Mouse (Mus musculus): ENCODE data around the gene Pkdcc. TPM values are rescaled to one million over a fixed set of nuclear protein-coding genes. Genes with fewer than 3 reads are reported as not detected.

Pkdcc gene
- polyA plus RNA-seq, 1 experiment from 2014 or later: 28.9 TPM

- H3K36me3 ChIP-seq (ENCODE audit: control insufficient read depth, insufficient read depth, low read length): no peaks in the 10 kb centered on the region
- no peak overlapping the region for H3K4me2 ChIP-seq (replicated peaks; ENCODE audit: low read depth, low read length)
- H3K4me3 ChIP-seq (ENCODE audit: low read depth, low read length): no peak overlapping the region
- H3K9ac ChIP-seq (replicated peaks; ENCODE audit: low read depth, low read length): no peak overlapping the region
- H3K4me1 ChIP-seq (ENCODE audit: control insufficient read depth, insufficient read depth, low read length): peaks cover 4% of the 10 kb centered on the region; the same call in 1 of the 2 replicates
- no peak overlapping the region for H3K27ac ChIP-seq (ENCODE audit: low read length)
- no peak for ATAC-seq (ENCODE audit: insufficient number of reproducible peaks, insufficient read depth, low FRiP score, low read depth)
- 65% methylated on average over 3 of the region's 3 CpGs for WGBS
- no peaks in the 10 kb centered on the region for H3K27me3 ChIP-seq (ENCODE audit: control insufficient read depth, insufficient read depth, low read length)
- no peaks in the 10 kb centered on the region for H3K9me3 ChIP-seq (ENCODE audit: control insufficient read depth, low read depth, low read length)
Measured at GRCm38 (mm10) chr17:83245460-83245859, 30.4 kb downstream of the Pkdcc start.

GRCm38 (mm10) chr17:83246090-83246489, 31.0 kb downstream of the Pkdcc start:
- WGBS: 43% methylated on average over 7 of the region's 7 CpGs
- ATAC-seq (ENCODE audit: insufficient number of reproducible peaks, insufficient read depth, low FRiP score, low read depth): no peak
- Histone ChIP-seq H3K4me1 (ENCODE audit: control insufficient read depth, insufficient read depth, low read length) (peaks cover 10% of the 10 kb centered on the region; the same call in 1 of the 2 replicates), H3K4me2 (replicated peaks; ENCODE audit: low read depth, low read length) (no peak overlapping the region), H3K9me3 (ENCODE audit: control insufficient read depth, low read depth, low read length) (no peaks in the 10 kb centered on the region), H3K27me3 (ENCODE audit: control insufficient read depth, insufficient read depth, low read length) (no peaks in the 10 kb centered on the region), H3K9ac (replicated peaks; ENCODE audit: low read depth, low read length) (no peak overlapping the region), H3K27ac (ENCODE audit: low read length) (no peak overlapping the region), H3K4me3 (ENCODE audit: low read depth, low read length) (no peak overlapping the region), H3K36me3 (ENCODE audit: control insufficient read depth, insufficient read depth, low read length) (no peaks in the 10 kb centered on the region)

DNA sequence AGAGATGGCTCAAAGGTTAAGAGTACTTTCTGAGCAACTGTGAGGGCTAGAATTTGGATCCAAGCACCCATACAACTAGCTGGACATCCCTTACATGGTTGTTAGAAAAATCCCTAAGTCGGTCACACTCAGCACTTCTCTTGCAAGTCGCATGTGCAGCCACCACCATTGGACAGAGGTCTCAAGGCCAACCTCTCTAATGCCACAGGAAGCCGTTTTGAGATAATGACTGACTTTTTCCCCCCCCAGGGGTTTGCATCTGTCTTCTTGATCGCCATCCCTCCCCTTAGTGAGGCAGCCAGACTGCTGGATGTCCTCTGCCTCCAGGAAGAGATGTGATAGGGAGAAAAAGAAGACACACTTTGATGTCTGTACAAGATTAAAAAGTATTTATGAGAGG, 32.1 kb downstream of the Pkdcc start:
- Histone ChIP-seq H3K4me3 (ENCODE audit: low read depth, low read length) (no peak overlapping the region), H3K27me3 (ENCODE audit: control insufficient read depth, insufficient read depth, low read length) (no peaks in the 10 kb centered on the region), H3K36me3 (ENCODE audit: control insufficient read depth, insufficient read depth, low read length) (no peaks in the 10 kb centered on the region), H3K4me1 (ENCODE audit: control insufficient read depth, insufficient read depth, low read length) (peaks cover 14% of the 10 kb centered on the region; the same call in 1 of the 2 replicates), H3K27ac (ENCODE audit: low read length) (no peak overlapping the region), H3K9me3 (ENCODE audit: control insufficient read depth, low read depth, low read length) (no peaks in the 10 kb centered on the region), H3K9ac (replicated peaks; ENCODE audit: low read depth, low read length) (no peak overlapping the region), H3K4me2 (replicated peaks; ENCODE audit: low read depth, low read length) (no peak overlapping the region)
- WGBS: 58% methylated on average over 4 of the region's 4 CpGs
- no peak for ATAC-seq (ENCODE audit: insufficient number of reproducible peaks, insufficient read depth, low FRiP score, low read depth)

DNA sequence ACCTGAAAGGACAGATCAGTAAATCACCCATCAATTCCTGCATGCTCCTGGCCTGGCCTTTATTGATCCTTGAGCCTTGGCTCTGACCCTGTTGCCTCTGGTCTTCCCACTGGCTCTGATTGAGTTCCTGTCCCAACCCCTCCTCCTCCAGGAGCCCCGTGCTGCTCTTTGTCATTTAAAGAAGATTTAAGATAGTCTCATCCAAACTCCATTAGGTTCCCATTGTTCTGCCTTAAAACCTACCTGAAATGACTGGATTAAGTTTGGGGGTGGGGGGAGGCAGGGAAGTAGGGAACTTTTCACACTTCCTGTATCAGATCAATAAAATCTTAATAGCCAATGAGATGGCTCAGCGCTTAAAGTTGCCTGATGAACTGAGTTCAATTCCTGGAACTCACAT, 33.4 kb downstream of the Pkdcc start:
- WGBS: 63% methylated on average over 2 of the region's 2 CpGs
- no peaks in the 10 kb centered on the region for H3K9me3 ChIP-seq (ENCODE audit: control insufficient read depth, low read depth, low read length)

DNA sequence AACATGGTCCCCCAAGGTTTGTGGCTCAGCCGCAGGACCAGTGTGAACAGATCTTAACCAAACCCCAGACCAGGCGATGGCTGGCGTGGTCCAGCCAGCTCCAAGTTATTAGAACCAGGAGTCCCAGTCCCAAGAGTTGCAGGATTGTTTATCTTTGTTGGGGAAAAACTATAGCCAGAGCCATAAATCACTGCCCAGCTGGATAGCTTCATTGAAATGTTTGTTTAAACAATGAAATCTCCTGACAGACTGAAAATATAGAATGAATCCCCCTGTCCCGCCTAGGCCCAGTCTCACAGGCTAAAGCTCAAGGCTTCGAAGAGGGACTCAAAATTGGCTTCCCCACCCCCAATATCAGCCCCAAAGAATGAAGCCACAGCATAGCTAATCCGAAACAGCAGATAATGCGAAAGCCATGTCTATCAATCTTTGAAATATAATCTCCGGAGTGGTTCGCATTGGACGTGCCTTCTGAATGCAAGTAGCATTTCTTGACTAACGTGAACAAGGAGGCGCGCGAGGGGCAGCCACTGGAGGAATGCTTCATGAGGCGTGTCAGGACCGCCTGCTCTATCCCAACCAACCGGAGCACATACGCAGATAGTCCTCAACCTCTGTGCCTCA, 35.9 kb downstream of the Pkdcc start:
- Histone ChIP-seq H3K36me3 (ENCODE audit: control insufficient read depth, insufficient read depth, low read length) (no peaks in the 10 kb centered on the region), H3K4me2 (replicated peaks; ENCODE audit: low read depth, low read length) (no peak overlapping the region), H3K9me3 (ENCODE audit: control insufficient read depth, low read depth, low read length) (no peaks in the 10 kb centered on the region), H3K4me1 (ENCODE audit: control insufficient read depth, insufficient read depth, low read length) (peaks cover 10% of the 10 kb centered on the region; the same call in 1 of the 2 replicates), H3K27ac (ENCODE audit: low read length) (peak overlapping the region; percentile 34; the same call in 1 of the 2 replicates), H3K9ac (replicated peaks; ENCODE audit: low read depth, low read length) (no peak overlapping the region), H3K27me3 (ENCODE audit: control insufficient read depth, insufficient read depth, low read length) (no peaks in the 10 kb centered on the region), H3K4me3 (ENCODE audit: low read depth, low read length) (no peak overlapping the region)
- ATAC-seq (ENCODE audit: insufficient number of reproducible peaks, insufficient read depth, low FRiP score, low read depth): peak; percentile 61; the same call in 1 of the 2 replicates
- 38% methylated on average over 18 of the region's 18 CpGs for WGBS

More for the DNA sequence above, 33.4 kb downstream of the Pkdcc start:
- no peak for ATAC-seq (ENCODE audit: insufficient number of reproducible peaks, insufficient read depth, low FRiP score, low read depth)
- Histone ChIP-seq H3K4me2 (replicated peaks; ENCODE audit: low read depth, low read length) (no peak overlapping the region), H3K4me3 (ENCODE audit: low read depth, low read length) (no peak overlapping the region), H3K9ac (replicated peaks; ENCODE audit: low read depth, low read length) (no peak overlapping the region), H3K4me1 (ENCODE audit: control insufficient read depth, insufficient read depth, low read length) (peaks cover 14% of the 10 kb centered on the region; the same call in 1 of the 2 replicates), H3K27me3 (ENCODE audit: control insufficient read depth, insufficient read depth, low read length) (no peaks in the 10 kb centered on the region), H3K36me3 (ENCODE audit: control insufficient read depth, insufficient read depth, low read length) (no peaks in the 10 kb centered on the region), H3K27ac (ENCODE audit: low read length) (no peak overlapping the region)

- no peaks in the 10 kb centered on the region for H3K9me3 ChIP-seq (ENCODE audit: control insufficient read depth, low read depth, low read length)
- no peak overlapping the region for H3K4me2 ChIP-seq (replicated peaks; ENCODE audit: low read depth, low read length)
- H3K36me3 ChIP-seq (ENCODE audit: control insufficient read depth, insufficient read depth, low read length): no peaks in the 10 kb centered on the region
- no peaks in the 10 kb centered on the region for H3K27me3 ChIP-seq (ENCODE audit: control insufficient read depth, insufficient read depth, low read length)
- peaks cover 10% of the 10 kb centered on the region; the same call in 1 of the 2 replicates for H3K4me1 ChIP-seq (ENCODE audit: control insufficient read depth, insufficient read depth, low read length)
- WGBS: 27% methylated on average over 12 of the region's 12 CpGs
- ATAC-seq (ENCODE audit: insufficient number of reproducible peaks, insufficient read depth, low FRiP score, low read depth): 0 out of 2 replicates have a peak, but pooled peaks have one; percentile 37
- H3K9ac ChIP-seq (replicated peaks; ENCODE audit: low read depth, low read length): no peak overlapping the region
- no peak overlapping the region for H3K27ac ChIP-seq (ENCODE audit: low read length)
- no peak overlapping the region for H3K4me3 ChIP-seq (ENCODE audit: low read depth, low read length)
Measured at GRCm38 (mm10) chr17:83253051-83253649, 38.1 kb downstream of the Pkdcc start.

DNA sequence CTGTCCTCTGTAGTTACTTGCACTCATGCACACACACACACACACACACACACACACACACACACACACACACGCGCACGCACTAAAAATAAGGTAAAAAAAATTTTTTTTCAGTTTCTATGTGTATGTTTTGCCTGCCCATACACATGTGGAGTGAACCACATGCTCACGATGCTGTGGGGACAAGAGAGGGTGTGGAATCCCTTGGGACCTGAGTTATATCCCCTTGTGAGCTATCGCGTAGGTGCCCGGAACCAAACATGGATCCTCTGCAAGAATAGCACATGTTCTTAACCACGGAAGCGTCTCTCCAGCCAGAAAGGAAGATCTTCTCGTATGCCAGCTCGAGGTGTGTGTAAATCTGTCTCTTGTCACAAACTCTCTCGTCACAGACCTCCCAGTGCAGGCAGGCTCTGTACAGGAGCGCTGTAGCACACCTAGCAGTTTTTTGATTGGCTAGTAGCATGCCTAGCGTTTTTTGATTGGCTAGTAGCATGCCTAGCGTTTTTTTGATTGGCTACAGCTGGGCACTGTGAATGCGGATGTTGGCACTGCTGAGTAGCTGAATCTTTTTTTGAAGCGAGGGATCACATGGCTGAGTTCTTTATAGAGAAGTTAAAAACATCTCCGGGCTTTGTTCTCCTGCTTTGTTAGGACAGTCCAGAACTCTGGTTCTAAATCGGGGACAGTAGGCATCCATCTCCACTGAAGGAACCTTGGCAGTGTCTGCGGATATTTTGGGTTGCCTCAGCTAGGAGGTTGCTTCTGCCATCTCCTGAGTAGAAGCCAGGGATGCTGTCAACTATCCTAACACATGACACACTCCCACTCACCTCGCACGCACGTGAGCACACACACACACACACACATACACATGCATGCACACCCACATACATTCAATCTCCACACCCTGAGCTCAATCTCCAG, 52.4 kb downstream of the Pkdcc start:
- WGBS: 42% methylated on average over 23 of the region's 23 CpGs
- H3K4me3 ChIP-seq (ENCODE audit: low read depth, low read length): peak overlapping the region; percentile 8; the same call in 1 of the 2 replicates
- no peak overlapping the region for H3K27ac ChIP-seq (ENCODE audit: low read length)
- ATAC-seq (ENCODE audit: insufficient number of reproducible peaks, insufficient read depth, low FRiP score, low read depth): peak; percentile 94
- no peaks in the 10 kb centered on the region for H3K4me1 ChIP-seq (ENCODE audit: control insufficient read depth, insufficient read depth, low read length)
- H3K9ac ChIP-seq (replicated peaks; ENCODE audit: low read depth, low read length): no peak overlapping the region
- H3K27me3 ChIP-seq (ENCODE audit: control insufficient read depth, insufficient read depth, low read length): no peaks in the 10 kb centered on the region
- H3K9me3 ChIP-seq (ENCODE audit: control insufficient read depth, low read depth, low read length): no peaks in the 10 kb centered on the region
- peak overlapping the region; percentile 35 for H3K4me2 ChIP-seq (replicated peaks; ENCODE audit: low read depth, low read length)
- no peaks in the 10 kb centered on the region for H3K36me3 ChIP-seq (ENCODE audit: control insufficient read depth, insufficient read depth, low read length)

GRCm38 (mm10) chr17:83271509-83271908, 56.4 kb downstream of the Pkdcc start:
- 2% methylated on average over 3 of the region's 3 CpGs for WGBS
- H3K4me1 ChIP-seq (ENCODE audit: control insufficient read depth, insufficient read depth, low read length): peaks cover 7% of the 10 kb centered on the region; the same call in 1 of the 2 replicates
- H3K9ac ChIP-seq (replicated peaks; ENCODE audit: low read depth, low read length): no peak overlapping the region
- H3K36me3 ChIP-seq (ENCODE audit: control insufficient read depth, insufficient read depth, low read length): no peaks in the 10 kb centered on the region
- no peak overlapping the region for H3K27ac ChIP-seq (ENCODE audit: low read length)
- no peak overlapping the region for H3K4me2 ChIP-seq (replicated peaks; ENCODE audit: low read depth, low read length)
- ATAC-seq (ENCODE audit: insufficient number of reproducible peaks, insufficient read depth, low FRiP score, low read depth): no peak
- no peak overlapping the region for H3K4me3 ChIP-seq (ENCODE audit: low read depth, low read length)
- no peaks in the 10 kb centered on the region for H3K9me3 ChIP-seq (ENCODE audit: control insufficient read depth, low read depth, low read length)
- H3K27me3 ChIP-seq (ENCODE audit: control insufficient read depth, insufficient read depth, low read length): no peaks in the 10 kb centered on the region

Measured in stomach, embryonic 14.5 days (tissue).